Mouse (Mus musculus) heart, embryonic 11.5 days (tissue): Measurements from ENCODE around the gene Zfp790. TPM values are rescaled to one million over a fixed set of nuclear protein-coding genes. Genes with fewer than 3 reads are reported as not detected.

Experiments
- ATAC-seq: fragments of 200-750 bp; cut with Nextera tagmentation; replicated peaks from 2 replicates; pipeline ENCODE4 v1.8.0; 2017; ENCODE audit warnings: moderate library complexity; ENCODE audit not compliant: insufficient number of reproducible peaks, low FRiP score, low TSS enrichment
- H3K27ac ChIP-seq: fragments of 300-500 bp; sonication (generic); 2 replicates; pipeline ENCODE4 v1.5.1; 2014; ENCODE audit warnings: mild to moderate bottlenecking, low read depth, low read length
- H3K27me3 ChIP-seq: fragments of 300-500 bp; sonication (generic); 2 replicates; pipeline ENCODE4 v1.6.1; 2014; ENCODE audit warnings: mild to moderate bottlenecking, low read length, mixed read lengths; ENCODE audit not compliant: control insufficient read depth, insufficient read depth
- H3K36me3 ChIP-seq: fragments of 300-500 bp; sonication (generic); 2 replicates; pipeline ENCODE4 v1.6.1; 2014; ENCODE audit warnings: mild to moderate bottlenecking, low read length, moderate library complexity, mixed read lengths; ENCODE audit not compliant: control insufficient read depth, insufficient read depth
- H3K4me1 ChIP-seq: fragments of 300-500 bp; sonication (generic); 2 replicates; pipeline ENCODE4 v1.6.1; 2014; ENCODE audit warnings: low read length; ENCODE audit not compliant: control insufficient read depth, insufficient read depth
- H3K4me2 ChIP-seq: fragments of 300-500 bp; sonication (generic); 2 replicates; pipeline ENCODE4 v1.6.1; 2014; ENCODE audit warnings: mild to moderate bottlenecking, moderate library complexity
- H3K4me3 ChIP-seq: fragments of 300-500 bp; sonication (generic); 2 replicates; pipeline ENCODE4 v1.5.1; 2014; ENCODE audit warnings: low read depth, low read length
- H3K9ac ChIP-seq: fragments of 300-500 bp; sonication (generic); 2 replicates; pipeline ENCODE4 v1.6.1; 2014; ENCODE audit warnings: mild to moderate bottlenecking, low read depth, low read length, moderate library complexity
- H3K9me3 ChIP-seq: fragments of 300-500 bp; sonication (generic); replicated peaks from 2 replicates; pipeline ENCODE4 v1.6.1; 2016; ENCODE audit warnings: low read length; ENCODE audit not compliant: control insufficient read depth
- WGBS: fragments of 180-500 bp; shearing (Covaris S2); extraction: QIAGEN DNeasy Blood & Tissue Kit; methylation state at CpG from one replicate; pipeline ENCODE4 v1.1.7; 2014; ENCODE audit not compliant: insufficient replicate concordance; 5-methylcytosine and 5-hydroxymethylcytosine counted together
- polyA plus RNA-seq: library from polyadenylated mRNA; unstranded; fragments of >200 nt; fragmentation: Nextera tagmentation; extraction: Ambion mirVana; gene quantifications from 2 replicates; pipeline ENCODE4 v1.2.1, GENCODE M21; 2014

Zfp790 gene
- polyA plus RNA-seq, 1 experiment from 2014 or later = 8.9 TPM

GRCm38 (mm10) chr7:29783871-29784551, 31.9 kb upstream of the Zfp790 start, which contains the start of gene Zfp30:
Zfp30 (plus strand) TSS chr7:29783998.
- peaks cover 10% of the 10 kb centered on the region for H3K4me1 ChIP-seq
- H3K4me2 ChIP-seq = peak within 1 kb of the TSS; percentile 87
- H3K4me3 ChIP-seq = peak within 1 kb of the TSS; percentile 84
- no peaks in the 10 kb centered on the region for H3K9me3 ChIP-seq
- no peaks in the 10 kb centered on the region for H3K27me3 ChIP-seq
- peaks cover 8% of the 10 kb centered on the region; the same call in 1 of the 2 replicates for H3K36me3 ChIP-seq
- WGBS = under 1% methylated on average over 45 of the region's 45 CpGs
- peak; percentile 89 for ATAC-seq
- peak within 1 kb of the TSS; percentile 81 for H3K27ac ChIP-seq
- H3K9ac ChIP-seq = peak within 1 kb of the TSS; percentile 84

- WGBS = 65% methylated on average over 8 of the region's 8 CpGs
- peaks cover 18% of the 10 kb centered on the region for H3K36me3 ChIP-seq
- ATAC-seq = no peak
- H3K4me2 ChIP-seq = peak overlapping the region; percentile 87
- no peaks in the 10 kb centered on the region for H3K27me3 ChIP-seq
- H3K4me3 ChIP-seq = peak overlapping the region; percentile 84
- H3K9me3 ChIP-seq = no peaks in the 10 kb centered on the region
- H3K27ac ChIP-seq = no peak overlapping the region
- peaks cover 10% of the 10 kb centered on the region for H3K4me1 ChIP-seq
- H3K9ac ChIP-seq = no peak overlapping the region; the same call in none of the 2 replicates
Measured at GRCm38 (mm10) chr7:29785023-29785422, 30.9 kb upstream of the Zfp790 start.

- 80% methylated on average over 5 of the region's 5 CpGs for WGBS
- H3K27me3 ChIP-seq = no peaks in the 10 kb centered on the region
- ATAC-seq = no peak
- peak overlapping the region; percentile 87 for H3K4me2 ChIP-seq
- H3K9me3 ChIP-seq = no peaks in the 10 kb centered on the region; the same call in 1 of the 2 replicates
- H3K27ac ChIP-seq = no peak overlapping the region
- peaks cover 10% of the 10 kb centered on the region for H3K4me1 ChIP-seq
- H3K4me3 ChIP-seq = peak overlapping the region; percentile 84
- peak overlapping the region; percentile 59; the same call in 1 of the 2 replicates for H3K9ac ChIP-seq
- H3K36me3 ChIP-seq = peaks cover 20% of the 10 kb centered on the region
Measured at GRCm38 (mm10) chr7:29785888-29786287, 30.0 kb upstream of the Zfp790 start.

GRCm38 (mm10) chr7:29792906-29793305, 23.0 kb upstream of the Zfp790 start:
- Histone ChIP-seq H3K27me3 (peaks cover 6% of the 10 kb centered on the region; the same call in 1 of the 2 replicates), H3K9ac (no peak overlapping the region), H3K27ac (no peak overlapping the region), H3K4me1 (no peaks in the 10 kb centered on the region), H3K4me3 (peak overlapping the region; percentile 15), H3K4me2 (peak overlapping the region; percentile 40), H3K9me3 (peaks cover 3% of the 10 kb centered on the region), H3K36me3 (peaks cover 32% of the 10 kb centered on the region)
- 20% methylated on average over 27 of the region's 27 CpGs for WGBS
- ATAC-seq = no peak

- no peak for ATAC-seq
- H3K27ac ChIP-seq = no peak overlapping the region
- H3K27me3 ChIP-seq = no peaks in the 10 kb centered on the region
- H3K4me2 ChIP-seq = no peak overlapping the region
- WGBS = 76% methylated on average over 5 of the region's 5 CpGs
- H3K4me1 ChIP-seq = no peaks in the 10 kb centered on the region
- H3K9me3 ChIP-seq = no peaks in the 10 kb centered on the region
- H3K4me3 ChIP-seq = no peak overlapping the region
- no peak overlapping the region for H3K9ac ChIP-seq
- H3K36me3 ChIP-seq = no peaks in the 10 kb centered on the region
Measured at GRCm38 (mm10) chr7:29807046-29807445, 8.9 kb upstream of the Zfp790 start.

GRCm38 (mm10) chr7:29812244-29812643, 3.7 kb upstream of the Zfp790 start:
- Histone ChIP-seq H3K4me2 (no peak overlapping the region), H3K36me3 (no peaks in the 10 kb centered on the region; the same call in 1 of the 2 replicates), H3K27me3 (no peaks in the 10 kb centered on the region), H3K4me3 (no peak overlapping the region), H3K9me3 (no peaks in the 10 kb centered on the region), H3K4me1 (peaks cover 8% of the 10 kb centered on the region; the same call in 1 of the 2 replicates), H3K9ac (no peak overlapping the region), H3K27ac (no peak overlapping the region)
- 89% methylated on average over 1 of the region's 1 CpGs for WGBS
- ATAC-seq = no peak

GRCm38 (mm10) chr7:29814381-29814780, 1.5 kb upstream of the Zfp790 start:
- H3K4me2 ChIP-seq = no peak overlapping the region; the same call in 1 of the 2 replicates

GRCm38 (mm10) chr7:29815061-29815784, 691 bp upstream of the Zfp790 start:
- Histone ChIP-seq H3K36me3 (peaks cover 4% of the 10 kb centered on the region; the same call in 1 of the 2 replicates), H3K4me2 (peak overlapping the region; percentile 90), H3K9me3 (no peaks in the 10 kb centered on the region), H3K27me3 (no peaks in the 10 kb centered on the region), H3K9ac (peak overlapping the region; percentile 72), H3K4me1 (peaks cover 10% of the 10 kb centered on the region; the same call in 1 of the 2 replicates), H3K4me3 (peak overlapping the region; percentile 55), H3K27ac (peak overlapping the region; percentile 17; the same call in 1 of the 2 replicates)
- 3% methylated on average over 12 of the region's 12 CpGs for WGBS
- ATAC-seq = peak; percentile 27; the same call in 1 of the 2 replicates

More at GRCm38 (mm10) chr7:29814381-29814780, 1.5 kb upstream of the Zfp790 start:
- no peaks in the 10 kb centered on the region for H3K27me3 ChIP-seq
- WGBS = 86% methylated on average over 2 of the region's 2 CpGs
- peaks cover 4% of the 10 kb centered on the region; the same call in 1 of the 2 replicates for H3K36me3 ChIP-seq
- H3K9ac ChIP-seq = no peak overlapping the region
- no peaks in the 10 kb centered on the region for H3K9me3 ChIP-seq
- no peak for ATAC-seq
- peaks cover 9% of the 10 kb centered on the region; the same call in 1 of the 2 replicates for H3K4me1 ChIP-seq
- no peak overlapping the region for H3K27ac ChIP-seq
- no peak overlapping the region for H3K4me3 ChIP-seq
